Mouse (Mus musculus) intestine, postnatal 0 days (tissue): Measurements from ENCODE around the gene Pank1. TPM values are rescaled to one million over a fixed set of nuclear protein-coding genes. Genes with fewer than 3 reads are reported as not detected.

Experiments used
- ATAC-seq: fragments of 200-750 bp; cut with Nextera tagmentation; 2 replicates; pipeline ENCODE4 v1.8.0; 2017; ENCODE audit warnings: mild to moderate bottlenecking, moderate TSS enrichment, moderate library complexity
- H3K27ac ChIP-seq: fragments of 300-500 bp; sonication (generic); 2 replicates; pipeline ENCODE4 v1.5.1; 2014; ENCODE audit warnings: mild to moderate bottlenecking, low read depth, low read length, moderate library complexity
- H3K27me3 ChIP-seq: fragments of 300-500 bp; sonication (generic); replicated peaks from 2 replicates; pipeline ENCODE4 v1.6.1; 2014; ENCODE audit warnings: low read length, mixed read lengths; ENCODE audit not compliant: control insufficient read depth, insufficient read depth
- H3K36me3 ChIP-seq: fragments of 300-500 bp; sonication (generic); 2 replicates; pipeline ENCODE4 v1.6.1; 2014; ENCODE audit warnings: mild to moderate bottlenecking, moderate library complexity; ENCODE audit not compliant: control insufficient read depth, insufficient read depth
- H3K4me1 ChIP-seq: fragments of 300-500 bp; sonication (generic); replicated peaks from 2 replicates; pipeline ENCODE4 v1.6.1; 2014; ENCODE audit warnings: antibody characterized with exemption, low read length, mixed read lengths; ENCODE audit not compliant: control insufficient read depth, insufficient read depth
- H3K4me2 ChIP-seq: fragments of 300-500 bp; sonication (generic); replicated peaks from 2 replicates; pipeline ENCODE4 v1.6.1; 2014; ENCODE audit warnings: low read depth, mild to moderate bottlenecking, moderate library complexity
- H3K4me3 ChIP-seq: fragments of 300-500 bp; sonication (generic); 2 replicates; pipeline ENCODE4 v1.5.1; 2014; ENCODE audit warnings: low read depth, low read length
- H3K9ac ChIP-seq: fragments of 300-500 bp; sonication (generic); 2 replicates; pipeline ENCODE4 v1.6.1; 2014; ENCODE audit warnings: mild to moderate bottlenecking, low read depth, low read length
- H3K9me3 ChIP-seq: fragments of 300-500 bp; sonication (generic); 2 replicates; pipeline ENCODE4 v1.6.1; 2016; ENCODE audit warnings: mixed run types; ENCODE audit not compliant: control insufficient read depth
- CTCF ChIP-seq: sonication (generic); IDR thresholded peaks from 2 replicates; pipeline ENCODE4 v1.5.1; 2016; ENCODE audit warnings: low read depth, mild to moderate bottlenecking, control low read depth, antibody characterized with exemption, moderate library complexity
- whole genome bisulfite sequencing: fragments of 180-500 bp; shearing (Covaris S2); extraction: QIAGEN DNeasy Blood & Tissue Kit; methylation state at CpG from one replicate; pipeline ENCODE4 v1.1.7; 2014; 5-methylcytosine and 5-hydroxymethylcytosine counted together
- polyA plus RNA-seq: library from polyadenylated mRNA; unstranded; fragments of >200 nt; fragmentation: Nextera tagmentation; extraction: Ambion mirVana; gene quantifications from 2 replicates; pipeline ENCODE4 v1.2.1, GENCODE M21; 2015

Gene Pank1
- polyA plus RNA-seq, 1 experiment from 2014 or later, result 3.7 TPM

DNA sequence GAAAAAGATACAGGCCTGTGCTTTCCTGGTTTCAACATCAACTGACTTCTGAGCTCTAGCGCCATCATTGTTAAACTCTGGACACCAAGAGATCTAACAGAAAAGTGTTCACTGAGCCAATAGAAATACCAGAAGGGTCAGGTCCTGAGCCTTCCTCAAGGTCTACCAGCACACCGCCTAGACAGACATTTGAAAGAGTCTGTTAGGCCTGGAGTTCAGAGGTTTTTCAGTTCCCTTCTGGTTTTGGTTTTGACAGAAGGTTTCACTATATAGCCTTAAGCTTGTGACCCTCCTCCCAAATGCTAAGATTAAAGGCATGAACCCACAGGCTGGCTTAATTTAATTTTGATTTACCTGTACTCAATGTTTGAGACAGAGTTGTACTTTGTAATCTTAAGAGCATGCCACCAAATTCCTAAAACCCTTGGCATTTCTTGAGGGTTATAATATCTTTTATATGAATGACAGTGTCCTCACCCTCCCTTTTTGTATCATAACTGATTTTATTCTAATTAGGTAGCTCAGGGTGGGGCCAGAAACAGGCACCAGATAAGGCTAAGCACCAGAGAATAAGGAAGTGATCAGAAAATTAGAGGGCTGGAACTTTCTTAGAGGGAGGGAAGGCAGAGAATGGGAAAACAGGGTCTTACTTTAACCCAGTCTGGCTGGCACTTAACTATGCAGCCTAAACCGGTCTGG lies 4.4 kb upstream of the Pank1 start:
- no peak overlapping the region for H3K27ac ChIP-seq
- H3K9me3 ChIP-seq, result no peaks in the 10 kb centered on the region
- H3K4me2 ChIP-seq, result no peak overlapping the region
- no peak overlapping the region for H3K9ac ChIP-seq
- no peak overlapping the region for H3K4me3 ChIP-seq
- no peaks in the 10 kb centered on the region for H3K27me3 ChIP-seq
- H3K36me3 ChIP-seq, result no peaks in the 10 kb centered on the region
- ATAC-seq, result peak; percentile 42; the same call in 1 of the 2 replicates
- 74% methylated on average over 3 of the region's 3 CpGs for WGBS
- no peak for TF ChIP-seq CTCF
- H3K4me1 ChIP-seq, result peaks cover 4% of the 10 kb centered on the region; the same call in 1 of the 2 replicates

DNA sequence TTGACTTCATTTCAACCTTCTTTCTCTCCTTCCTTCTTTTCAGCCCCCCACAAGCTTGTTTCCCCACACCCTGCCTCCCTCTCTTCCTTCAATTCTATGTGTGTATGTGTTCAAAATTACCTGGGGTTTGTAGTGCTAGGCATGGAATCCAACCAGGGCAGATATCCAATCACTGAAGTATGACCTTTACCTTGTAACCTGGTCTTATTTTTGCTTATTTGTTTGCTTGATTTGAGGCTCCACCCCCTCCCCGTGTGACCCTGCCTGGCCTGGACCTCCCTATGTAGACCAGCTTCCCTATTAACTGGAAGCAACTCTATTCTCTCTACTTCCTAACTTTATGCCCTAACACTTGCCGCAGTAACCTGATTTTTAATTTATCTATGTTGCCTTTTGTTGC lies 3.2 kb upstream of the Pank1 start:
- H3K36me3 ChIP-seq, result no peaks in the 10 kb centered on the region
- no peak overlapping the region for H3K4me3 ChIP-seq
- H3K27ac ChIP-seq, result no peak overlapping the region
- 69% methylated on average over 2 of the region's 2 CpGs for WGBS
- peaks cover 4% of the 10 kb centered on the region; the same call in 1 of the 2 replicates for H3K4me1 ChIP-seq
- TF ChIP-seq CTCF, result no peak
- no peaks in the 10 kb centered on the region for H3K27me3 ChIP-seq
- no peak for ATAC-seq
- no peak overlapping the region for H3K4me2 ChIP-seq
- no peak overlapping the region for H3K9ac ChIP-seq
- H3K9me3 ChIP-seq, result no peaks in the 10 kb centered on the region

DNA sequence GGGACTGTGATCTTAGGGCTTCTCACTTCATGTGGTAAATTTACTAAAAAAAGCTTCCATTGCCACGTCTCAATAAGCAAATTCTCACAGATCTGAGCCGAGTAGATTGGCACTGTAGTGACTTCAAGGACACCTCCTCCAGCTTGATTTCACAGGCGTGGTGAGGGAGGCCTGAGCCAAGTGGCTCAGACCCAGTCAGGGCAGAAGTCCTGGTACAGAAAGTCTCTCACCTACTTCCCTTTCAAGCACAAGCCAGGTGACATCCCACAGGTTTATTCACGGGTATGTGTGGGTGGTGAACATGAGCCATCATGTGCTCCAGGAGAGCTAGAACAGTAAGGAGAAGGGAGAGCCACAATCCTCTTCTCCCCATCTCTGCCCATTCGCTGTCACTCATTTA lies 1.9 kb upstream of the Pank1 start:
- Histone ChIP-seq H3K9me3 (no peaks in the 10 kb centered on the region), H3K9ac (no peak overlapping the region), H3K4me2 (no peak overlapping the region), H3K36me3 (no peaks in the 10 kb centered on the region), H3K27me3 (no peaks in the 10 kb centered on the region), H3K4me3 (no peak overlapping the region), H3K27ac (no peak overlapping the region), H3K4me1 (peaks cover 4% of the 10 kb centered on the region; the same call in 1 of the 2 replicates)
- TF ChIP-seq CTCF, result no peak
- ATAC-seq, result no peak
- WGBS, result 64% methylated on average over 5 of the region's 5 CpGs

DNA sequence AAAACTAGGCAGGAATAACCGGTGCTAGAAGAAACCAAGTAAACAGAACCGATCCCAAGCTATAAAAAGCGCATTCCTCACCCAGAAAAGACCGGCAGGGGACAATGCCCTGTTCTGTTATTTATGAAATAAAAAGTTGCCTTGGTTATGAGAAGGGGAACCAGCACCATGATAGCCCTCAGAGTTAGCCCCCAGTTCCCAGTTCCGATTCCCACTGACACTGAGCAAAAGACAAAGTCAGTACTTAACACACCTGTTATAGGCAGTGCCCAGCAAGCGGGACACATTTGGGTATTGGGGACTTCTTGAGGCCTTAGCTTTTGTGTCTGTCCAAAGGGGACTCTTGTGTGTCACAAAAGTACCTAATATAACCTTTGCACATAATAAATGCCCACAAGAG lies 369 bp upstream of the Pank1 start:
- peak overlapping the region; percentile 89 for H3K4me3 ChIP-seq
- H3K9me3 ChIP-seq, result no peaks in the 10 kb centered on the region
- peaks cover 4% of the 10 kb centered on the region; the same call in 1 of the 2 replicates for H3K4me1 ChIP-seq
- H3K9ac ChIP-seq, result peak overlapping the region; percentile 89; the same call in 1 of the 2 replicates
- no peak for ATAC-seq
- 17% methylated on average over 6 of the region's 6 CpGs for WGBS
- H3K4me2 ChIP-seq, result peak overlapping the region; percentile 94
- H3K27me3 ChIP-seq, result no peaks in the 10 kb centered on the region
- no peak for TF ChIP-seq CTCF
- no peak overlapping the region for H3K27ac ChIP-seq
- H3K36me3 ChIP-seq, result no peaks in the 10 kb centered on the region

DNA sequence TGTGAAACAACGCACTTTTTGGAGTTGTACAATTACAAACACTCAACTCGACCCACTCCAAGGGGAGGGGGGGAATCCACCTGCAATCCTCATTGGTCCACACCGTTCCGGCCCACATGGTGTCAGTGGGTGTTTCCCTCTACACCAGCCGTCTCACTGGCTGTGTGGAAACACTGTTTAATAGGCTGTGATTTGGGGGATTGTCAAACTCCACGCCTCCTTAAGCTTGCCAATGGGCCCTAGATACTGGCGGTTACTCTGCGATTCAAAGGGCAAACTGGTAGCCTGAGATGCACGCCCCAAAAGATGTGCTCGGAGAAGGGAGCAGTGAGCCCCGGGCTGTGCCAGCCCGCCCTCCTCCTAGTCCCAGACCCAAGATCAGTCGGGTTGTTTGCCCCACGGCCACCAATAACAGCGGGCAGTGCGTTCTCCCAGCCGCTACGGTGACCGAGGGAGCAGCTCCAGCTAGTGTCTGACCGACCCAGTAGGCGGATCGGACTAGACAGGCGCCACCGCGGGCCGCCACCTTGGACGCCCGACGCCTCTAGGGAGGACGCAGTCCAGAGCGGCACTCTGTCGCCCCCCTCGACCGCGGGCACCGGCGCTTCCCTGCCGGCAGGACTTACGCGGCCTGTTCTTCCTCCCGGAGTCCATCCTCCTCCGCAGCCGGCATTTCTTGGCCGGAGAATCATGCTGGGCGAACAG lies 1.2 kb downstream of the Pank1 start:
- H3K36me3 ChIP-seq, result no peaks in the 10 kb centered on the region
- peak; percentile 96 for ATAC-seq
- H3K9me3 ChIP-seq, result no peaks in the 10 kb centered on the region
- TF ChIP-seq CTCF, result peak; percentile 66
- under 1% methylated on average over 39 of the region's 45 CpGs for WGBS
- no peaks in the 10 kb centered on the region for H3K27me3 ChIP-seq
- H3K4me2 ChIP-seq, result peak overlapping the region; percentile 94
- H3K9ac ChIP-seq, result peak overlapping the region; percentile 89
- H3K27ac ChIP-seq, result peak overlapping the region; percentile 95
- peak overlapping the region; percentile 89 for H3K4me3 ChIP-seq
- peaks cover 4% of the 10 kb centered on the region; the same call in 1 of the 2 replicates for H3K4me1 ChIP-seq

DNA sequence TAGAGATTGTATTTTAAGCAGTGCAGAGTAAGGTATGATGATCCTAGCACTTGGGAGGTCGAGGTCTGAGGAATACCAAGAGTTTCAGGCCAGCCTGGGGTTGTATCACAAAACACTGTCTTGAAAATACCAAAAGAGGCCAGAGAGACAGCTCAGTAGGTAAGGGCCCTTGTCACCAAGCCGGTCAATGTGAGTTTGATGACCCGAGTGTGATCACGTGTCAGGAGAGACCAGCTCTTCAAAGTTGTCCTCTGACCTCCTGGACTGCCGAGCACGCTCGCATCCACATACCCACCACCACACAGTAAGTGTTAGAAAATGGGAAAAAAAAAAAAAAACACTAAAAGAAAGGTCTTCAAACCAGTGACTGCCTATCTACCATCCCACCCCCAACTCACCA lies 2.6 kb downstream of the Pank1 start:
- TF ChIP-seq CTCF, result no peak
- H3K4me3 ChIP-seq, result no peak overlapping the region
- no peak for ATAC-seq
- H3K27me3 ChIP-seq, result no peaks in the 10 kb centered on the region
- H3K4me2 ChIP-seq, result no peak overlapping the region
- peaks cover 4% of the 10 kb centered on the region; the same call in 1 of the 2 replicates for H3K4me1 ChIP-seq
- no peak overlapping the region for H3K9ac ChIP-seq
- 71% methylated on average over 7 of the region's 7 CpGs for WGBS
- no peaks in the 10 kb centered on the region for H3K9me3 ChIP-seq
- H3K27ac ChIP-seq, result no peak overlapping the region
- no peaks in the 10 kb centered on the region for H3K36me3 ChIP-seq
